Mouse (Mus musculus) ZHBTc4 (cell line): ENCODE results near the gene Kank1.

Experiments used
- DNase-seq: peaks from one replicate; pipeline ENCODE4 v3.0.0-alpha.2; 2011; ENCODE audit warnings: low read depth, low spot score

Kank1 gene

DNA sequence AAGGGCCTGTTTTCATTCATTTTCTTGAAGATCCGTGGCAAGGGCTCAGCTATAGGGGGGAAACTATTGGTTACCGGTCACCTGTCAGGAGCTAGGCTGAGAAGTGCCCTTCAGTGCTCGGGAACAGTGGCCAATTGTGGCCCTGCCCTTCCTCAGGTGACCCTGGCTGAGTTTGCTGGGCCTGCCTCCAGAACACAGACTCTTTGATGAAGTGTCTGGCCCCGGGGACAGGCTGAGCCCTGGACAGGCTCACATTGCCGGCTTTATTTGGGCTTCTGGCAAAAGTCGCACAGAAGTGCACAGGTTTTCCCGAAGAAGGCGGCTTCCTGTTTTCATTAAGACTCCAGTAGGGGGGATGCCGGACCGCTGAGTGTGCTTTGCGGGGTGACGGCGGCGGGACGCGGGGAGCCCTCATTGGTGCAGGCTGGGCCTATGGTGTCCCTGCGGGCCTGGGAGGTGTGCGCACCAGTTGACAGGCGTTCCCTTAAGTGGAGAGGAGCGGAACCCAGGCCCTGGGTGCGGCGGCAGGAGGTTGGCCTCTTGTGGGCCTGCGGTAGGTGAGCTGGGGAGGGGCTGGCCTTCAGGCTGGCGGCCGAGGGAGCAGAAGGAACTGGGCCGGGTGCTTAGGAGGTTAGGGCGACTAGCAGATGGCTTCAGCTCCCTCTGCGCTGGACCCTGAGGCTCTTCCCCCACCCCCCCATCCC lies 169.9 kb downstream of the Kank1 start:
- peak; percentile 81 for DNase-seq

DNA sequence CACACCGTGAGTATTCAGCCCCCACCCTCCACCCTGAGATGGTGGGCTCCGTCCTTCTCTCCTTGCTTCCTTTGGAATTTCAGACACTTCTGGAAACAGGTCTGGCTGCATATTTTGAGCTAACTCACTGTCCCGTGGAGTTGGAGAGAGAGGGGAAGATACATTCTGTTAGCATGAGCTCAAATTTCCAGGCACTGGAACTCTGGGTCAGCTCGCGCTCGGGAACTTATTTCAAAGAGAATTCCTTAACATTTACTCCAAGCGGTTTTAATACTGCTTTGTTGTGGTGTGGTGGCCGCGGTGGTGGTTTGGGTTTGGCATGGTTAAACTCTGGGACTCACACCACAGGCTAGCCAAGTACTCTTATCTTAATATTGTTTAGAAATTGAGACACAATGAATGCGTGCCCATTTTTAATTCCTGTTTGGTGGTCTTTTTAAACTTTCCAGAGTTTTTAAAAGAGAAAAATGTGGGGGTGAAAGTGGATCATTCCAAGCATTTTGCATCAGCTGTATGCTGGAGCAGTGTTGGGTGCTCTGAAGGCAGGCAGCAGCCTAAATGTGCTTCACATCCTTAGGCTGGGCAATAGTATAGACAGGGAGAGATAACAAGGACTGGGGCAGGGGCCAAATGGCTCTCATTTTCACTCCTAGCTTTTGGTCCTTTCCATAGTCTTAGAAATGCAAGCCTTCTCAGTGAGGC lies 170.6 kb downstream of the Kank1 start:
- DNase-seq, result no peak

DNA sequence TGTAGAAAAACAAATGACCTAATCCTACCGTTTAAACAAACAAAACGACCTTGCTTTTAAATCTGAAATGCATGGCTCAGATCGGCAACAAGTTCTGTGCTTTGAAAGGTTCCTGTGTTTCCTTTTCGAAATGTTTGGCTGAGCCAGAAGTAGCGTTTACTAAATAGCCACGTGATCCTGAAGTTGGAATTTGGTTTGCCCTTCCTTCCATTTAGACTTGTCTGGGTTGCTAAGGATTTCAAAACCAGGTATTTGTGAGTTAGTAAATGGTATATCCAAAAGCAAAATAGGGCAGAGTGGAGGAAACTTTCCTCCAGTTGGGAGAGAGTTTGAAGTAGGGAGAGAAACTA lies 171.1 kb downstream of the Kank1 start:
- DNase-seq, result no peak

- no peak for DNase-seq
Measured at GRCm38 (mm10) chr19:25409239-25409638, 172.5 kb downstream of the Kank1 start.

DNA sequence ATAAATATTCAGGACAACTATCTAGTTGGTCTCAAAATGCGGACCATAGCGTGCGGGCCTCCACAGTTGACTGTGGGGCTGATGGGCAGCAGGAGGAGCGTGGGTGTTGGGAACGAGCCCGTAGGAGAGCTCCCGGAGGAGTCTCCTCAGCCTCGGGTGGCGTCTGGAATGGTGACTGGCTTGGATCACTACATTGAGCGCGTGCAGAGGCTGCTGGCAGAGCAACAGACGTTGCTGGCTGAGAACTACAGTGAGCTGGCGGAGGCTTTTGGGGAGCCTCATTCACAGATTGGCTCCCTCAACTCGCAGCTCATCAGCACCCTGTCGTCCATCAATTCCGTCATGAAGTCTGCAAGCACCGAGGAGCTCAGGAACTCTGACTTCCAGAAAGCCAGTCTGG lies 174.6 kb downstream of the Kank1 start:
- no peak for DNase-seq

DNA sequence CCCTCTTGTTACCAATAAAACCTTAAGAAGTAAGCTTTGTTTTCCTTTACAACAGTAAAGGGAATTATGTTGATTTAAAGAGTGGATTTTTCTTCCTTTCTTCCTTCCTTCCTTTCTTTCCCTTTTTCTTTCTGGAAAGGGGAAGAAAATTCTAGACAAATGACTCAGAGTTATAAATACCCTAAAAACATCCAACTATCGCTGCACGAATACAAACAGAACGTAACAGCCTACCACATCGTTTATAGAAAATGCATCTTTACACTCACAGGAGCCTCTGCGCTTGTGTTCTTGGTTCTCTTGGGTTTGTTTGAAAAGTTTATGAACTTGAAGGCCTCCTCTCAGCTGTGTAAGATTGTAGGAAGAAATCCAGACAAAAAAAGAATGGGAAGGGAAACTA lies 178.7 kb downstream of the Kank1 start:
- no peak for DNase-seq

DNA sequence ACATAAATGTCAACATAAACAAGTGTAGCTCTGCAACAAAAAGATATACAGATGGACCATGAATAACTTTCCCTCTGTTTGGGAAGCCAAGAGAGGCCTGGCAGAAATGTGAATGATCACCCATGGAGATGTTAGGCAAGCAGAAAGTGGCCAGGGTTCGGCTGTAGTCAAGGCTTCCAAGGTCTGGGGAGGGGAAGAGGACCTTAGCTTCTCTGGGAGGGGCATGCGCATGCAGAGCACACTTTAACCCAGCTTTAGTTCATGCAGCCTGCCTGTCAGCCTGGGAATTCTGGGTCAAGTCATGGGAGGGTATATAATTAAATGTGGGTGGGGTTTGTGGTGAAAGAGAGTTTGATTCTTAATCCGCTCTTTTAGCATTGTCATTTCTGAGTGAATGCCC lies 180.9 kb downstream of the Kank1 start:
- peak; percentile 12 for DNase-seq

- no peak for DNase-seq
Measured at GRCm38 (mm10) chr19:25419983-25420382, 183.2 kb downstream of the Kank1 start.

DNA sequence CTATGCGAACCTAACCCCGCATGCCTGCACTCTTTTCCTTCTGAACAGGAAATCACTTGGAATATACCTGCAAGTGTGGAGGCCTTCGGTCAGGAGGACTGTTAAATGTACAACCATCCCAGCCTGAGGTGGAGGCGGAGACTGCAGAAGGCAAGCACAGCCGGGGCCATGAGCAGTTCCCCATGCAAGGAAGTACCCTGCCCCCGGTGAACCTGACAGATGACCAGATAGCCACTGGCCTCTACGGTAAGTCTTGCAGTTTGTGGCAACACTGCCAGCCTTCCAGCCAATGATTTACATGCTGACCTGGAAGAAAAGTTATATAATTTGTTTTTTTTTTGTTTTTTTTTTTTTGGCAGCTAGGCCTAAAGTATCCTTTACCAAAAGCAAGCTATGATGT lies 185.3 kb downstream of the Kank1 start:
- no peak for DNase-seq

- no peak for DNase-seq
Measured at GRCm38 (mm10) chr19:25423371-25423770, 186.6 kb downstream of the Kank1 start.

DNA sequence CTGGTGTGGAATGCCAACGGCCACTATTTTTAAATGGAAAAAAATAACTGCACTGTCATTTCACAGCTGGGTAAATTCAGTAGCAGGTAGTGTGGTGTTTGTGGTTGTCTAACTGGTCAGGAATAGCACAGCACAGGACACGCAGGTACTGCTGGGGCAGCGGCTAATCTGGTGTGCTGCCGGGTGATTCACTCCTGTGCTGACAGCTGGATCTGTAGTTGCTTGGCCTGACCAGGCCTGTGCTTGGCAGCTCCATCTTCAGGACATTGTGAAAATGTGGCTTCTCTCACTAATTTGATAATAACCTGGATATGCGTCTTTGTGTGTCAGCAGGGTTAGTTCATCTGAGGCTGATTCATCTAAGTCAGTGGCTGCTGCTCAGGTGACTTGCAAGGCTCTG lies 189.7 kb downstream of the Kank1 start:
- no peak for DNase-seq

GRCm38 (mm10) chr19:25427886-25428285 lies 191.1 kb downstream of the Kank1 start:
- no peak for DNase-seq

DNA sequence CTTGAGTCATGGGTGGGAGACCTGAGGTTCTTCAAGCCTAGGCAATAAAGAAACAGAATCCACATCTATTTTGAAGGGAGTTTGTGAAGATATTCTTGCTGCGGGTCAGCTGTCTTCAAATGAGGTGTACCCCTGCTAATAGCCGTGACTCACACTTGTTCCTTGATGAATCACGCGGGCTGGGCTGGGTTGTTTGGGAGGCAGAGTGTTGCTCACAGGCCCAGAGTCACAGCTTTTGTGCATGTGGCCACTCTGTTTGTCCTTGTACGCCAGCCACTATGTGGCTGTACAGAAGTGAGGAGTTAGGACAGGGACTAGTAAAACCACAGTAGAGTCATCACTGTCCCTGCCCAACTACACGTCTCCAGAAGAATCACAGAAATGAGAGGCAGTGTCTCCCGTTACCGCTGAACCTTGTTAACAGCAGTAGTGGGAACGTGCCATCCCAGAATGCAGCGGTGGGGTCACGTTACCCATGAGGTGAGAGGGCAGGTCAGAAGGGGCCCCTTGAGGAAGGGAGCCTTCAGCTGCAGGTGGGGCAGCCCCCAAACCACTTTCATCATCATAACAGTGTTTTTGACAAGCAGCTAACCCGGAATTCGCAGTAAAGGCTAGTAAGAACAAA lies 191.7 kb downstream of the Kank1 start:
- DNase-seq, result no peak

DNA sequence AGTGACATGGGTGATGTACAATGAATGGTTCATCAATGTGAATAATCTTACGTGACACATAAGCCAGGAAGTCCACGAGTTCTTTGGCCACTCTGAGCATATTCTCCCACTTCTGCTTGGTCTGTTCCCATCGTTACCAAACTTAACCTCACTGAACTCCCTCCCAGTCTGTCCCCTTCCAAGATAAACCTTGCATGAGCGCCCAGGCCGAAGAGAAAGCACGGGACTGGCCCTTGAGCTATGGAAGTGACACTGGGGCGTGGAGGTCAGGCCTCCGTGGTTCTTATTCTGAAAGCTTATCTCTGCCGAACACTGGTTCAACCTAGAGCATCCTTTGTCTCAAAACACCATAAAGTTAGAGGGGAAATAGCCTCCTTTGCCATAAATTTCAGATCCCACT lies 194.7 kb downstream of the Kank1 start:
- DNase-seq, result no peak

- DNase-seq, result no peak
Measured at GRCm38 (mm10) chr19:25431909-25432308, 195.1 kb downstream of the Kank1 start.

- no peak for DNase-seq
Measured at GRCm38 (mm10) chr19:25433169-25433690, 196.5 kb downstream of the Kank1 start.

GRCm38 (mm10) chr19:25434345-25434744 lies 197.6 kb downstream of the Kank1 start:
- DNase-seq, result no peak

DNA sequence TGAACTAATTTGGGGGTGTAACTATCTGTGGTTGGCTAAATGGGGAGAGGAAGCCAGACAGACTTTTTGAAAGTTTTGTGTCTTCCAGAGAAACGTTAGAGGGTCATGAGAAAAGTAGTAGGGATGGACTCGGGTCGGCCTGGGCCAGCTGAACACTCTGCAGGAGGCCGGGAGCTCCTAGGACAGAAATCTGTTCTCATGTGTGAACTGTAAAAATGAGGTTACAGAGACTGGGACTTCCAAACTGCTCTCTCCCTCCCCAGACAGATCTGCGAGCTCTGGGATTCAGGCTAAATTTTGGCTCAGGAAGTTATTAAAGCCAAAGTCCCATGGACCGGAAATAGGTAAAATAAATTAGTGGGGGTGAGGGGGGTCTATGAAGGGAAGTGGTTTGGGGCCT lies 198.0 kb downstream of the Kank1 start:
- no peak for DNase-seq

DNA sequence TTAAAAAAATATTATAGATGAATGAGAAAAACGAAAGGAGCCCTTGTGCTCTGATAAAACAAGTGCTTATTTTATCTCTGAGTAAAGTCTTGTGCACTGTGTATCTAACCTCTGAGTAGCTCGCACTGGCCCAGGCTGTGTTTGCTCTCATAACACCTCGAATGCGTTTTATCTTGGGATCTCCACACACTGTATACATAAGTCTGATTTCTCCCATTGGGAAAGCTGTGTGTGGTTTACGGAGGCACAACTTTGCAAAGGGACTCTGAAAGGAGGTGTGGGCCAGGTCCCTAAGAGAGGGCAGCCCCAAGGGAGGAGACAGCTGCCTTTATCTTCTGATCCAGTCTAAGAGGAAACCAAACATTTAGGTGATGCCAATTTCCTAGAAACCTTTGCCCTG lies 198.6 kb downstream of the Kank1 start:
- DNase-seq, result no peak

DNA sequence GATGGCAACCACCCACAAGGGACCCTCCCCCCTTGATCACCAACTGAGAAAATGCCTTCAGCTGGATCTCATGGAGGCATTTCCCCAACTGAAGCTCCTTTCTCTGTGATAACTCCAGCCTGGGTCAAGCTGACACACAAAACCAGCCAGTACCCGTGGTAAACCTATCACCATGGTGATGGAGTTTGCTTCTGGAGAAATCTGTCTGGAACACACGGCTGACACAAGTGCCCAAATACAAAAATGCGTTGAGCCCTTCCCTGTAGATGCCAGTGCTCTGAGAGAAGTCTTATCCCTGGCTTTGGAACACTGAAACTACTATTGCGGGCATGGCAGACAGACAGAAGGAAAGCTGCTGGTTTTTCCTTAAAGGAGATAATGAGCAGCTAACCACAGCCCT lies 199.4 kb downstream of the Kank1 start:
- DNase-seq, result no peak

- no peak for DNase-seq
Measured at GRCm38 (mm10) chr19:25436789-25437650, 200.2 kb downstream of the Kank1 start.

DNA sequence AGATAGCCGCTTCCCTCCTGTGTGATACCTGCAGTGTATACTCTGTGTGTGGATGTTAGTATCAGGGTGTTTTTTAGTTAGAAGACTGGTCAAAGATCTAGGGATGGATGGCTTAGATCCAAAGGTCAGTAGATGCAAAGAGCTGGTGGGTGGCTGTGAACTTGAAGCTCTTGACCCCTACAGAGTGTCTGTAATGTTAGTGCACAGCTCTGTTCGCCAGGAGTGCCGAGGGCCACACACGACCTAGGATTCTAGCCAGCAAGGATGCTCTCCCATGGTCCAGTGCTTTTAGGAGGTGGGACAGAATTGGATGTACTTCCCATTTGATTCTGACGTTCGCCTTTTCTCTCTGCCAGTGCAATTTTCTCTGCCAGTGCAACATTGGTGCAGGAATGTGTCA lies 201.5 kb downstream of the Kank1 start:
- DNase-seq, result no peak
